Mouse (Mus musculus) adrenal gland, adult 2 months (tissue): Measurements from ENCODE around the gene Gm49353. TPM values are rescaled to one million over a fixed set of nuclear protein-coding genes. Genes with fewer than 3 reads are reported as not detected.

Experiments
- polyA plus RNA-seq: library from polyadenylated mRNA; depleted of rRNA; stranded (reverse); fragments of >200 nt; gene quantifications from 2 replicates; pipeline ENCODE4 v1.2.3, GENCODE M21; 2012; rRNA removed
- total RNA-seq, 2 experiments: library from RNA; stranded (reverse); gene quantifications; 2 replicates each; pipeline ENCODE4 v1.2.3; 2021

Gm49353 gene
- total and polyA plus RNA-seq, 3 experiments, result 1.6 to 2.4 TPM; not detected in 1

Other genes with a start within 250 kb of the Gm49353 start
- not detected for gene 2310057J18Rik, start 212.7 kb upstream of the Gm49353 start, total RNA-seq
- gene 2310057J18Rik, start 212.7 kb upstream of the Gm49353 start, polyA plus RNA-seq, result not detected in 2 replicates
- gene Soga3, start 55.1 kb upstream of the Gm49353 start, total RNA-seq, result 1 to 10 TPM; 7.5 to 8.7 TPM
- 2.1 and 3.1 TPM in 2 replicates for gene Soga3, start 55.1 kb upstream of the Gm49353 start, polyA plus RNA-seq
- gene 9330159F19Rik, start 12.7 kb downstream of the Gm49353 start, total RNA-seq, result 1 to 10 TPM; 5.3 to 5.9 TPM
- gene 9330159F19Rik, start 12.7 kb downstream of the Gm49353 start, polyA plus RNA-seq, result 0.08 and 0.16 TPM in 2 replicates
- gene Echdc1, start 114.2 kb downstream of the Gm49353 start, total RNA-seq, result 100 to 1,000 TPM; 140 to 182 TPM
- gene Echdc1, start 114.2 kb downstream of the Gm49353 start, polyA plus RNA-seq, result 1.8 and 3.2 TPM in 2 replicates
- 10 to 100 TPM; 39.5 to 55.1 TPM for gene Rnf146, start 163.5 kb downstream of the Gm49353 start, total RNA-seq
- 6.7 and 9.6 TPM in 2 replicates for gene Rnf146, start 163.5 kb downstream of the Gm49353 start, polyA plus RNA-seq